Mouse (Mus musculus): ENCODE data around the gene Psmd2.

Gene Psmd2

DNA sequence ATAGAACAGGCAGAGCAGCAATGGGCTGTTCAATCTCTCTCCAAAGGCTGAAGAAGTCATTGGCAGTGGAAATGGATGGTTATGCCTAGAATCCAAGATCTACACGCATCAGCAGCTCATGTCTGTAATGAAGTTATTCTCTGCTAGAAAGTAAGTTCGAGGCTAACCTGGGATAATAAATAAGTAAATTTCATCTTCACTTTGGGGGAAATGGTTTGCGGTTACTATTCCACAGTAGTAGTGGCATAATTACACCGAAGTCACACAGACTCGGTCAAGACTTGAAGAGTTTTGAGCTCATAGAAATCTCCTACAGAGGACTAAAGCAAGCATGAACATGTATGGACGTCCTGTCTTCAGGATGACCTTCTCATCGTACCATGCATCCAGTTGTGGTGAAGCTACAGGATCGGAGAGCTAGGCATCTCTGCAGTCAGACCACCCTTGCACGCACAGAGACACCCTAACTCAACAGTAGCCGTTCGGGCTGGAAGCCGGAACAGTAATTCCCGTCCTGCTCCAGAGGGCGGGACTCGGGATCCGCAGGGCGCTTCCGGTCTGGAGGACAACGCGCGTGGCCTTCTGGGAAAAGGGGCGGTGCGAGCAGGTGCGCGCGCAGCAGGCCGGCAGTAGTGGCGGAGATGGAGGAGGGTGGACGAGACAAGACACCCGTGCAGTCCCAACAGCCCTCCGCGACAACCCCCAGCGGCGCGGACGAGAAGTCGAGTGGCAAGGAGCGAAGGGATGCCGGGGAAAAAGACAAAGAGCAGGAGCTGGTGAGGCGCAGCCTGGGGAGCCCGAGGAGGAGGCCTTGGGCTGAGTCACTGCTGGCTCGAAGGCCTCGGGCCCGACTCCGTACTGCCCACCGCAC, at the start of gene Psmd2:
Gene Psmd2, plus strand, starts transcription at position 577 of the 871 bp plus-strand sequence.
- peak; percentile 96 to 97 for DNase-seq (ENCODE audit: low spot score in 2 of 2)

DNA sequence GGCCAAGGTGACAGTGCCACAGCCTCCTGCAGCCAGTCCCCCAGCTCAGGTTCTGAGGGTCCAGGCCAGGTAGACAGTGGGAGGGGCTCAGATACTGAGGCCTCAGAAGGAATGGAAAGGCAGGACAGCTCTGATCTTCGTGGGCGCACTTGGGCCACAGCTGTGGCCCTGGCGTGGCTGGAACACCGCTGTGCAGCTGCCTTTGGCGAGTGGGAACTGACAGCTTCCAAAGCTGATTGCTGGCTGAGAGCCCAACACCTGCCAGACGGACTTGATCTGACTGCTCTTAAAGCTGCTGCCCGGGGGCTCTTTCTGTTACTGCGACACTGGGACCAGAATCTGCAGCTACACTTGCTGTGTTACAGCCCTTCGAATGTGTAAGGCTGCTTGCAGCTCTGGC, 46.7 kb upstream of the Psmd2 start:
- no peak for DNase-seq (ENCODE audit: low spot score in 2 of 2)

DNA sequence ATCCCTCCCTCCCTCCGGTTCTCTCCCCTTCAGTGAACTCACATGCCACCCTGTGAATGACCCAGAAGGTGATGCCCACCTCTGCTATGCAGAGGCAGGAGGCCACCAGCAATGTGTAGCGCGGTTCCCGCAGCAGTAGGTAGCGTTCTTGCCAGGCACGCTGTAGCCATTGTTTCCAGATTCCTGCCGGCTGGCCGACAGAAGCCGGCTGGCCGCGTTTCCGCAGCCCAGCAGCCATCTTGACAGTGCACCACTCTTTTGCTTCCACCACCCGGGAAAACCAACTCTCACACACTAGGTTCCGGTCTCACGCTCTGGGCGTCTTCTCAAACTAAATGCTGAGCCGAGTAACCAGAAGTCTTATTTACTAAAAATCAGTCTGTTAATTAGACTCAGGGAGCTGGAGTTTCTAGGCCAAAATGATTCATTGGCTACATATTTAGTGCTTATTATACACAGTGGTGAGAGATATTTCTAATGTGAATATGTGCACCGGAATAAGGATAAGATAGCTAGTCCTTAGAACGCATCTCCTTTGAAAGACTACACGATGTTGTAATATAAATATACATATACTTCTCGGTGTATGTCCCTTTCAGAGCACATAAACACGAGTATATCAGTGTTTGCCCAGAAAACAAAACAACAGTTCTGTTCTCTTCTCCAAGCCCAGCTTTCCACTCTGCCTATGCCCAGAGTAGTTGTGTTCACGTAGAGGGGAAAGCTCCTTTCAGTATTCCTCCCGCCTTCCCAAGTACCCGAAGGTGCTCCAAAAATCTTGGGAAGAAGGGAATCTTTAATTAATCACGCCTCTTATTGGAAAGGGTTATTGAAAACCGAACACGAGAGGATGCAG, 40.7 kb upstream of the Psmd2 start:
- DNase-seq (ENCODE audit: low spot score in 2 of 2), result peak; percentile 56 to 76

GRCm38 (mm10) chr16:20611357-20612227, 39.9 kb upstream of the Psmd2 start, which contains the start of the genes Eef1akmt4, Gm49333 and Alg3:
Gene Eef1akmt4, plus strand, starts transcription at chr16:20611593.
Gene Gm49333, plus strand, starts transcription at chr16:20611610.
Gene Alg3, minus strand, starts transcription at chr16:20611735.
- DNase-seq (ENCODE audit: low spot score in 2 of 2), result peak; percentile 90 to 91

GRCm38 (mm10) chr16:20619541-20620398, 31.7 kb upstream of the Psmd2 start:
- peak in 1 of 2 experiments; percentile 13 for DNase-seq (ENCODE audit: low spot score in 2 of 2)

DNA sequence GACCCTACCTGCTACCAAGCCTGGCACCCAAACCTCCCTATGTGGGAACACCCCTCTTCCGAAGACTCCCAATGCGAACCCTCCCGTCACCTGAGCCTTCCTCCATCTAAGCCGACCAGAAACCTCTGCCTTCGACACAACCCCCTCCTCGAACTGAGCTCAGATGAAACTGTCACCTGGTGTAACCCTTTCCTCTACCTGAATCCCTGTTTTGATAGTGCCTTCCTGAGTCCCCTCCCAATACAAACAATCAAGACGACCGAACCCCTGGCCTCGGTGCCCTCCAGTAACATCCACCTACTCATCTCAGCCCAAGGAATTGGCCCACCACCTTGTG, 31.1 kb upstream of the Psmd2 start:
- DNase-seq (ENCODE audit: low spot score in 2 of 2), result no peak

DNA sequence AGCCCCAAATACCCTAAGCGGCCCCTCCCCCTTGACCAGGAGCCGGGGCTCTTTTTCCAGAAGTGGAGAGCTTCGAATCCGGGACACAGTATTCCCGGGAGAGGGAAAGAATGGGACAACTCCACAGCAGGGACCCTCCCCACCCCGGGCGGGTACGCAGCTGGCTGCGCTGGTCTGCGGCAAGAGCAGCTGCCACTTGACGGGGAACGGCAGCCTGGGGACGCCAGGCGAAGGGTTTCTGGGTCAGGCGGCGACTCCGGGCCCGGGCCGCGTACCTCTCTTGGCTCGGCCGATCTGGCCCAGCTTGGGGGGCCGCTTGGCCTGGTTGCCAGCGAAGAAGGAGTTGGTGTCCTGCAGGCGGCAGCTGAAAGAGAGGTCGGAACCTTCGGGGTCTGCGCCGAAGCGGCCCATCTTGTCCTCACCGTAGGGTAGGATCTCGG, 30.7 kb upstream of the Psmd2 start:
- DNase-seq (ENCODE audit: low spot score in 2 of 2), result no peak

- DNase-seq (ENCODE audit: low spot score in 2 of 2), result peak; percentile 54 to 55
These were observed 30.1 kb upstream of the Psmd2 start, which contains the start of gene Camk2n2 for GRCm38 (mm10) chr16:20621191-20621990. Gene Camk2n2, minus strand, starts transcription at chr16:20621287.

- DNase-seq (ENCODE audit: low spot score in 2 of 2), result peak; percentile 39 to 64
These were observed 29.3 kb upstream of the Psmd2 start for GRCm38 (mm10) chr16:20621991-20622685.

- no peak for DNase-seq (ENCODE audit: low spot score in 2 of 2)
These were observed 28.2 kb upstream of the Psmd2 start for GRCm38 (mm10) chr16:20623211-20623610.

- DNase-seq (ENCODE audit: low spot score in 2 of 2), result no peak
These were observed 22.5 kb upstream of the Psmd2 start for GRCm38 (mm10) chr16:20628871-20629391.

DNA sequence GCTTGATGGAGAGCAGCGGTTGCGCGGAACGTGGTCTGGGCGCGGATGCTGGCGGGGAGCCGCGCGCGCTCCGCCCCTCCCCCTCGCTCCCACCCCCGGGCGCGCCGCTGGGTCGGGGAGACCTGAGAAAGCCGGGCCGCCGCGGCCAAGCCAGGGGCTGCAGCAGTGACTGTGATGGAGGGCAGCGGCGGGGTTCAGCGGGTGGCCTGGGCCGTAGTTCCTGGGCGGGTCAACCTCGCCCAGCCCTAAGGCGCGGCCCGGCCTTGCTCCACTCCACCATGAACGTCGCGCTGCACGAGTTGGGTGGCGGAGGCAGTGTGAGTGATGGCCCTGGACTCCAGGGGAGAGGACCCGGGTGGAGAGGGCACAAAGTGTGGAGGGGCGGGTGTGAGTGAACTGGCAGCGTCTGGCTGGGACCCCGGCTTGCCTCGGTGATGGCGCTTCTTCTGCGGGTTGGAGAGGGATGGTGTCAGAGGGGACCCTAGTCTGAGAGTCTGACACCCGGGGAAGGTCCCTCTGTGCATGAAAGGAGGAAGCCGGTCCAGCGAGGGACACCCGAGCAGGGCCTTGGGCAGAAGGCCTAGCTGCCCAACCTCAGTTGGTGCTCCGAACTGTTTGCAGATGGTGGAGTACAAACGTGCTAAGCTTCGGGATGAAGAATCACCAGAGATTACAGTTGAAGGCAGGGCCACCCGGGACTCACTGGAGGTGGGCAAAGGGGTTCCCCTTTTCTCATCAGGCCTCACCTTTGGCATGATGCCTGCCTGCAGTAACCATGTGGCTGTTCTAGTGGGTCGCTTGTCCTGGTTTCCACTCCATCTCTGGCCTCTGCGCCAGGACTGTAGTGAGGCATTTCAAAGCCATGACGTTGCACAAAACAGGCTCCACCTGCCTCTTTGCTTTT, 21.5 kb upstream of the Psmd2 start, which contains the start of gene Ece2:
Gene Ece2, plus strand, starts transcription at position 98 of the 904 bp plus-strand sequence.
- no peak for DNase-seq (ENCODE audit: low spot score in 2 of 2)

DNA sequence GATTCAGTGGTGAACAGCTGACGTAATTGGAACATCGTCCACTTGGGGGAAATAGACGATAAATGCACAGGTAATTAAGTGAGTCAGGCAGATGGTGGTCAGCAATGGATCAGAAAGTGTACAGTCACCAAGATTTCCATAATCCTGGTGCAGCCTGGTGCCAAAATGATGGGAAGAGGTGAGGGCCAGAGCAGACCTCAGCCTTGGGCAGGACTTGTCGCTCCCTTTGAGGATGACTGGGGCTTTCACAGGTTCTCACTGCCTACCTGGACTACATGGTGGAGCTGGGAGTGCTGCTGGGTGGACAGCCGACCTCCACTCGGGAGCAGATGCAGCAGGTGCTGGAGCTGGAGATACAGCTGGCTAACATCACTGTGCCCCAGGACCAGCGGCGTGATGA, 14.0 kb upstream of the Psmd2 start:
- DNase-seq (ENCODE audit: low spot score in 2 of 2), result no peak

GRCm38 (mm10) chr16:20638367-20638766, 13.1 kb upstream of the Psmd2 start:
- no peak for DNase-seq (ENCODE audit: low spot score in 2 of 2)

- DNase-seq (ENCODE audit: low spot score in 2 of 2), result peak; percentile 28 to 46
These were observed 9.3 kb upstream of the Psmd2 start for GRCm38 (mm10) chr16:20642161-20642560.

DNA sequence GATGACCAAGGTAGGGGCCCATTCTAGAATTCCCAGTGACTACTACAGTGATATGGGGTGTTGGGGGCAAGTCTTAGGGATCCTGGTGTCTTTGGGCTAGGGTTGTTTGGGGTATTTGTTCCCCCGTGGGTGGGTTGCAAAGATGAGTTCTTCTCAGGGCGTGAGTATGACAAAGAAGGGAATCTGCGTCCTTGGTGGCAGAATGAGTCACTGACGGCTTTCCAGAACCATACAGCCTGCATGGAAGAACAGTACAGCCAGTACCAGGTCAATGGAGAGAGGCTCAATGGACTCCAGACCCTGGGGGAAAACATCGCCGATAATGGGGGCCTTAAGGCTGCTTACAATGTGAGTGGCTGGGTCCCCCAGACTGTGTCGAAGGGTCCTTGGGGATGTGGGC, 7.5 kb upstream of the Psmd2 start:
- DNase-seq (ENCODE audit: low spot score in 2 of 2), result no peak

DNA sequence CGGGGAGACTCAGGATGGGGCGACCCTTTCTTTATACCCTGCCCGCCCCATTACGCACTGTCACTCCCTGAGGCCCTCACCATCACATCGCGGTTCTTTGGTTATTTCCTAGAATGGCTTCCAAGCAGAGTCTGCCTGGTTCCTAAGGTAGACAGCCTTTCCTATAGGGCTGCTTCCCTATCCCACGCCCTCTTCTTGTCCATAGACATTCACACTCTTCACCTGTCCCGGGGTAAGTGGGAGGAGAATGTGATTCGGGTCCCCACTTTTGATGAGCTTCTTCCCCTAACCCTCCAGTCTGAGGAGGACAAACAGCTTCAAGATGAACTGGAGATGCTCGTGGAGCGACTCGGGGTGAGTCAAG, 477 bp downstream of the Psmd2 start:
- no peak for DNase-seq (ENCODE audit: low spot score in 2 of 2)

DNA sequence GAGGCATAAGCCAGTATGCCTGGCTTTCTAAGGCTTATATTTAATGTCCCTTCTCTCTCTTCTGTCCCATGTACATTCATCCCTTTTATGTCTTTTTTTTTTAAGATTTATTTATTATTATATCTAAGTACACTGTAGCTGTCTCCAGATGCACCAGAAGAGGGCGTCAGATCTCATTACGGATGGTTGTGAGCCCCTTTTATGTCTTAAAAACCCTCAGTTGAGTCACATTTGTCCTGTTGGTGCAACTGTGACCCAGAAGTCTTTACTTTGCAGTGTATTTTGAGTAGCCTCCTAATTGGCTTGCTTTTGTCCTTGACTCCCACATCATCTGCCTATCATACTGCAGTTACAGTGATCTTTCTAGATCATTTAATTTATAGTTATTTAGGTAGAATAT, 1.9 kb downstream of the Psmd2 start:
- no peak for DNase-seq (ENCODE audit: low spot score in 2 of 2)

All from heart, adult 9 months (tissue).